Mouse (Mus musculus): ENCODE results near the gene Sorbs1. TPM values are rescaled to one million over a fixed set of nuclear protein-coding genes. Genes with fewer than 3 reads are reported as not detected.

Gene Sorbs1
- total and polyA plus RNA-seq, 3 experiments, result 2.1 to 6.2 (median 3.6) TPM

GRCm38 (mm10) chr19:40299182-40299581, 214.4 kb downstream of the Sorbs1 start:
- Histone ChIP-seq H3K4me2 (ENCODE audit: insufficient read depth, low read depth, poor library complexity, severe bottlenecking) (no peak overlapping the region), H3K36me3 (replicated peaks in 1 of 2; ENCODE audit: control insufficient read depth in 1 of 2, insufficient read depth in 1 of 2, low read length in 1 of 2) (peaks cover 0 to 2% of the 10 kb centered on the region in 2 experiments), H3K4me3 (replicated peaks in 1 of 3; ENCODE audit: low read depth in 2 of 3, low read length in 2 of 3, poor library complexity in 1 of 3) (no peak overlapping the region), H3K9me3 (replicated peaks; ENCODE audit: low read length) (no peaks in the 10 kb centered on the region), H3K9ac (ENCODE audit: insufficient read depth, low read depth) (no peak overlapping the region), H3K27me3 (replicated peaks) (no peaks in the 10 kb centered on the region), H3K79me2 (replicated peaks; ENCODE audit: control insufficient read depth, extremely low read depth, insufficient read depth, poor library complexity, severe bottlenecking) (no peaks in the 10 kb centered on the region), H3K27ac (ENCODE audit: insufficient read depth, low read depth) (no peak overlapping the region), H3K4me1 (ENCODE audit: control insufficient read depth in 1 of 2, insufficient read depth in 2 of 2) (no peaks in the 10 kb centered on the region)
- TF ChIP-seq ZMIZ1 (IDR thresholded peaks at IDR 0.05; ENCODE audit: low read depth, low read length) (no peak), NRF1 (IDR thresholded peaks at IDR 0.05; ENCODE audit: low read depth, low read length) (no peak), HCFC1 (IDR thresholded peaks at IDR 0.05; ENCODE audit: low read depth, low read length) (no peak), CHD2 (IDR thresholded peaks at IDR 0.05; ENCODE audit: low read length) (no peak), CTCF (conservative IDR thresholded peaks at IDR 0.05 in 1 of 2, IDR thresholded peaks at IDR 0.05 in 1 of 2; ENCODE audit: low read depth in 2 of 2, low read length in 2 of 2) (no peak), ZC3H11A (IDR thresholded peaks at IDR 0.05; ENCODE audit: low read depth, low read length) (no peak), IRF4 (IDR thresholded peaks at IDR 0.05; ENCODE audit: low read depth, low read length) (no peak), E2F4 (IDR thresholded peaks at IDR 0.05; ENCODE audit: insufficient replicate concordance, low read depth, low read length) (no peak), POLR2AphosphoS2 (IDR thresholded peaks at IDR 0.05; ENCODE audit: low read depth, low read length) (no peak), MAZ (IDR thresholded peaks at IDR 0.05; ENCODE audit: low read depth, low read length) (no peak), SIN3A (IDR thresholded peaks at IDR 0.05; ENCODE audit: low read length) (no peak), NELFE (IDR thresholded peaks at IDR 0.05; ENCODE audit: low read depth, low read length) (no peak), ETS1 (conservative IDR thresholded peaks at IDR 0.05; ENCODE audit: low read depth, low read length) (no peak), CHD1 (IDR thresholded peaks at IDR 0.05; ENCODE audit: low read depth, low read length) (no peak), MEF2A (IDR thresholded peaks at IDR 0.05; ENCODE audit: borderline replicate concordance, low read depth, low read length) (no peak), MAX (IDR thresholded peaks at IDR 0.05; ENCODE audit: low read length) (no peak), USF1 (IDR thresholded peaks at IDR 0.05; ENCODE audit: low read depth, low read length) (no peak), ZKSCAN1 (IDR thresholded peaks at IDR 0.05; ENCODE audit: borderline replicate concordance, low read depth, low read length) (no peak), JUND (conservative IDR thresholded peaks at IDR 0.05; ENCODE audit: low read depth, low read length) (no peak), BHLHE40 (IDR thresholded peaks at IDR 0.05; ENCODE audit: low read depth, low read length) (no peak)
- in situ Hi-C loops (cut with MboI; ENCODE audit: low pct_ligation_motif_present, low pct_unique_long_range_greater_than_20kb, low sequenced_read_pairs), result no loop called here
- dilution Hi-C loops (cut with MboI; ENCODE audit: extremely low pct_ligation_motif_present, extremely low pct_unique_long_range_greater_than_20kb, low sequenced_read_pairs), result no loop called here
- DNase-seq (ENCODE audit: extremely low read depth), result no peak

DNA sequence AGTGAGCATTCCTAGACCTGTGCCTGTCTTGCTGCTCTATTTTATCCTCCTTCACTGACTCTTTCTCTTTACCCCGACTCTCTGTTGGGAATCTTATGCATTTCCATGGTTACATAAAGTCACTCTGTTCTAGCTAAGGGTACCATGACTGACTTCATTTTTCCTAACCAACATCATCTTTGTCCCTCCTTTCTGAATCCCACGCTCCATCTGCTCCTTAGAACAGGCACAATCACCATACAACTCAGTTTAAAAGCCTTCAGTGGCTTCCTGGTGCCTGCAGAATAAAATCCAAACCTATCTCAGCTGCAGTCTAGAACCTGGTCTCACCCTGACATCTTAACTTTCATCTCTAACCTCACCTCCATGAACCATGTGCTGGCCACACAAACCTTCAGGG, 215.0 kb downstream of the Sorbs1 start:
- in situ Hi-C loops (cut with MboI; ENCODE audit: low pct_ligation_motif_present, low pct_unique_long_range_greater_than_20kb, low sequenced_read_pairs), result no loop called here
- Histone ChIP-seq H3K9me3 (replicated peaks; ENCODE audit: low read length) (no peaks in the 10 kb centered on the region), H3K4me1 (ENCODE audit: control insufficient read depth in 1 of 2, insufficient read depth in 2 of 2) (no peaks in the 10 kb centered on the region), H3K9ac (ENCODE audit: insufficient read depth, low read depth) (no peak overlapping the region), H3K27ac (ENCODE audit: insufficient read depth, low read depth) (no peak overlapping the region), H3K4me2 (ENCODE audit: insufficient read depth, low read depth, poor library complexity, severe bottlenecking) (no peak overlapping the region), H3K79me2 (replicated peaks; ENCODE audit: control insufficient read depth, extremely low read depth, insufficient read depth, poor library complexity, severe bottlenecking) (no peaks in the 10 kb centered on the region), H3K27me3 (replicated peaks) (no peaks in the 10 kb centered on the region), H3K4me3 (replicated peaks in 1 of 3; ENCODE audit: low read depth in 2 of 3, low read length in 2 of 3, poor library complexity in 1 of 3) (no peak overlapping the region), H3K36me3 (replicated peaks in 1 of 2; ENCODE audit: control insufficient read depth in 1 of 2, insufficient read depth in 1 of 2, low read length in 1 of 2) (peaks cover 0 to 2% of the 10 kb centered on the region in 2 experiments)
- dilution Hi-C loops (cut with MboI; ENCODE audit: extremely low pct_ligation_motif_present, extremely low pct_unique_long_range_greater_than_20kb, low sequenced_read_pairs), result no loop called here
- DNase-seq (ENCODE audit: extremely low read depth), result no peak
- no peak for TF ChIP-seq SIN3A (IDR thresholded peaks at IDR 0.05; ENCODE audit: low read length)
- no peak for TF ChIP-seq GABPA (IDR thresholded peaks at IDR 0.05; ENCODE audit: insufficient replicate concordance, low read depth, low read length)
- no peak for TF ChIP-seq HCFC1 (IDR thresholded peaks at IDR 0.05; ENCODE audit: low read depth, low read length)
- TF ChIP-seq CHD1 (IDR thresholded peaks at IDR 0.05; ENCODE audit: low read depth, low read length), result no peak
- no peak for TF ChIP-seq ETS1 (conservative IDR thresholded peaks at IDR 0.05; ENCODE audit: low read depth, low read length)
- TF ChIP-seq MEF2A (IDR thresholded peaks at IDR 0.05; ENCODE audit: borderline replicate concordance, low read depth, low read length), result no peak
- TF ChIP-seq UBTF (IDR thresholded peaks at IDR 0.05; ENCODE audit: low read depth, low read length), result no peak
- TF ChIP-seq CTCF (conservative IDR thresholded peaks at IDR 0.05 in 1 of 2, IDR thresholded peaks at IDR 0.05 in 1 of 2; ENCODE audit: low read depth in 2 of 2, low read length in 2 of 2), result no peak
- no peak for TF ChIP-seq POLR2AphosphoS2 (IDR thresholded peaks at IDR 0.05; ENCODE audit: low read depth, low read length)
- no peak for TF ChIP-seq NELFE (IDR thresholded peaks at IDR 0.05; ENCODE audit: low read depth, low read length)
- no peak for TF ChIP-seq USF2 (conservative IDR thresholded peaks at IDR 0.05; ENCODE audit: low read depth, low read length)
- TF ChIP-seq TBP (conservative IDR thresholded peaks at IDR 0.05; ENCODE audit: low read depth, low read length), result no peak
- TF ChIP-seq RAD21 (IDR thresholded peaks at IDR 0.05; ENCODE audit: low read depth, low read length), result no peak
- TF ChIP-seq ZNF384 (IDR thresholded peaks at IDR 0.05; ENCODE audit: low read depth, low read length), result no peak
- no peak for TF ChIP-seq CHD2 (IDR thresholded peaks at IDR 0.05; ENCODE audit: low read length)

Data from CH12.LX (cell line).